Mouse (Mus musculus): Measurements from ENCODE around the gene Usp12. TPM values are rescaled to one million over a fixed set of nuclear protein-coding genes. Genes with fewer than 3 reads are reported as not detected.

Gene Usp12
- polyA plus RNA-seq (2017; shearing (Covaris generic)): 1 to 10 TPM; 4.6 to 4.8 TPM

GRCm38 (mm10) chr5:146794853-146795252, at the start of gene Usp12:
Usp12 (minus strand) TSS chr5:146795006.
- ATAC-seq: peak; percentile 88

GRCm38 (mm10) chr5:146844301-146844941, 49.6 kb upstream of the Usp12 start:
- ATAC-seq: no peak

GRCm38 (mm10) chr5:146841996-146842395, 47.2 kb upstream of the Usp12 start:
- ATAC-seq: no peak

- no peak for ATAC-seq
These were observed 46.5 kb upstream of the Usp12 start for GRCm38 (mm10) chr5:146841301-146841700.

- no peak for ATAC-seq
These were observed 45.6 kb upstream of the Usp12 start for GRCm38 (mm10) chr5:146840422-146840821.

GRCm38 (mm10) chr5:146839760-146840159, 45.0 kb upstream of the Usp12 start:
- ATAC-seq: no peak

- no peak for ATAC-seq
These were observed 44.2 kb upstream of the Usp12 start for GRCm38 (mm10) chr5:146838836-146839648.

GRCm38 (mm10) chr5:146837967-146838720, 43.3 kb upstream of the Usp12 start:
- no peak for ATAC-seq

GRCm38 (mm10) chr5:146834959-146835358, 40.2 kb upstream of the Usp12 start:
- no peak for ATAC-seq

- ATAC-seq: no peak
These were observed 38.9 kb upstream of the Usp12 start for GRCm38 (mm10) chr5:146833673-146834201.

- ATAC-seq: peak; percentile 90
These were observed 38.1 kb upstream of the Usp12 start, which contains the start of gene Rpl21 for GRCm38 (mm10) chr5:146832769-146833448. Rpl21 (plus strand) TSS chr5:146832890.

GRCm38 (mm10) chr5:146832435-146832768, 37.6 kb upstream of the Usp12 start:
- ATAC-seq: peak; percentile 23

GRCm38 (mm10) chr5:146829528-146829927, 34.7 kb upstream of the Usp12 start:
- peak; percentile 47 for ATAC-seq

- no peak for ATAC-seq
These were observed 28.2 kb upstream of the Usp12 start for GRCm38 (mm10) chr5:146823005-146823404.

- no peak for ATAC-seq
These were observed 24.3 kb upstream of the Usp12 start for GRCm38 (mm10) chr5:146818906-146819623.

- no peak for ATAC-seq
These were observed 22.8 kb upstream of the Usp12 start for GRCm38 (mm10) chr5:146817583-146817982.

- ATAC-seq: no peak
These were observed 20.6 kb upstream of the Usp12 start for GRCm38 (mm10) chr5:146815394-146815793.

- no peak for ATAC-seq
These were observed 18.6 kb upstream of the Usp12 start for GRCm38 (mm10) chr5:146813421-146813820.

- no peak for ATAC-seq
These were observed 18.1 kb upstream of the Usp12 start for GRCm38 (mm10) chr5:146812866-146813265.

GRCm38 (mm10) chr5:146809951-146810350, 15.1 kb upstream of the Usp12 start:
- no peak for ATAC-seq

GRCm38 (mm10) chr5:146806004-146806430, 11.2 kb upstream of the Usp12 start:
- ATAC-seq: no peak

- no peak for ATAC-seq
These were observed 3.2 kb upstream of the Usp12 start for GRCm38 (mm10) chr5:146798031-146798430.

Data from activated CD4-positive, CD25-positive, alpha-beta regulatory T cell, adult 4 months (primary cell).